Mouse (Mus musculus) C2C12 (cell line): ENCODE measurements at regions not wholly inside any gene's neighbourhood (a gene's known extent, or its start where the extent isn't known, plus 50 kb on each side); places are given as distances from the start of the nearest gene placed in this dataset.

Experiments used
- CTCF ChIP-seq: IDR thresholded peaks from one replicate; pipeline ENCODE4 v1.5.1; 2011; ENCODE audit not compliant: control insufficient read depth, insufficient read depth, insufficient read length
- USF1 ChIP-seq: IDR thresholded peaks from one replicate; pipeline ENCODE4 v1.6.1; 2011; ENCODE audit warnings: low read depth, mild to moderate bottlenecking, control low read depth, moderate library complexity

DNA sequence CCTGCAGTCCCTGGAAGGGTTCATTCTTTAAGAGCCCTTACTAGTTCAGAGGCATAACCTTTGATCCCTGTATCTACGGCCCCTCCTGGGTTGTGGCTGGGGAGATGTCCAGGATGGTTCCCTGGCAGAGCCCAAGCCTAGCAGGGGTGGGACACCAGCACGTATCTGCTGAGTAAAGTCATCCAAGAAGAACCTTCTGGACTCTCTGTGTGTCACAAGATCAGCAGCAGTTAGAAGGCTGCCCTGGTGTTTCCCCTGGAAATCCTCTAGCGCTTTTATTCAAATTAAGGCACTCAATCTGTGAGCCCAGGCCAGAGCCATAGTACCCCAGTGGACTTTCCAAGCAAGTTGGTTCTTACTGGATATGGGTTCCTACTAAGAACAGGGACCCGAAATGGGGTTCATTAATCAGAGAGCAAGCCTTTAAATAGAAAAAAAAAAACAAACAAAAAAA, 1342.7 kb upstream of the A1bg start:
- TF ChIP-seq USF1 = no peak
- no peak for TF ChIP-seq CTCF
